In the genomic region with DNA sequence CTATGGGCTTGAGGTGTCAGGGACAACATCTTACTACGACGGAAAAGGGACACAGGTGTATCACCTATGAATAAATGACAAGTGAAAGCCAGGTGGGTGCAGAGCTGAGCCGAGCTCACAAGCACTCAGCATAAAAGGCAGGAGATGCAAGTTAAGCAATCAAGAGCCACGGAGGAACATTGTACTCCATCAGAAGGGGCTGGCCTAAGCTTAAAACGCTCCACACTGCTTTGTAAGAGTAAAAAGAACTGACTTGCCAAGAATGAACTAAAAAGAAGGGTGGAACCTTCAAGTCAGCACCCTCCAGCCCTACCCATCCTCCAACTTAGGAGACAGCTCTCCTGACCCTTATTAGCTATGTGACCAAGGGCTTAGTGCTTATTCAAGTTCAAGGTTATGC, we compare ENCODE assay signal across 7 mouse cellular contexts. TPM values are rescaled to one million over a fixed set of nuclear protein-coding genes. Genes with fewer than 3 reads are reported as not detected.
DNase-seq lines count a peak whose midpoint lies in the region; ATAC-seq and TF ChIP-seq lines count a peak whose summit lies in the region.

No protein-coding gene starts in this region.

- no peak for TF ChIP-seq CTCF in forebrain, postnatal 0 days (IDR thresholded peaks at IDR 0.05; ENCODE audit: low read depth)
- TF ChIP-seq CTCF in stomach, postnatal 0 days (IDR thresholded peaks at IDR 0.05; ENCODE audit: low read depth) = no peak

- H3K4me2 ChIP-seq in forebrain, postnatal 0 days (ENCODE audit: low read depth) = 0 out of 2 replicates have a peak overlapping the region, but pooled peaks have one; percentile 11
- peak overlapping the region; percentile 41 for H3K4me2 ChIP-seq in liver, embryonic 13.5 days
- peak overlapping the region; percentile 37 for H3K4me2 ChIP-seq in stomach, postnatal 0 days (replicated peaks; ENCODE audit: low read depth)

- ATAC-seq in megakaryocyte, adult 5-6 weeks (ENCODE audit: poor library complexity, severe bottlenecking) = no peak
- peak; percentile 10 for ATAC-seq in forebrain, postnatal 0 days
- ATAC-seq in liver, embryonic 13.5 days (ENCODE audit: low read depth) = no peak; the same call in none of the 2 replicates
- ATAC-seq in stomach, postnatal 0 days (ENCODE audit: low FRiP score, low TSS enrichment) = peak; percentile 18; the same call in 1 of the 2 replicates

- peak overlapping the region; percentile 31 for H3K4me3 ChIP-seq in megakaryocyte, embryonic 14.5 days (replicated peaks)
- no peak overlapping the region for H3K4me3 ChIP-seq in forebrain, postnatal 0 days (ENCODE audit: low read depth, low read length)
- no peak overlapping the region for H3K4me3 ChIP-seq in liver, embryonic 13.5 days (replicated peaks)
- no peak overlapping the region; the same call in 1 of the 2 replicates for H3K4me3 ChIP-seq in stomach, postnatal 0 days (ENCODE audit: low read depth, low read length)

- no peaks in the 10 kb centered on the region for H3K36me3 ChIP-seq in megakaryocyte, embryonic 14.5 days (replicated peaks; ENCODE audit: low read length)
- peaks cover 19% of the 10 kb centered on the region for H3K36me3 ChIP-seq in forebrain, postnatal 0 days (ENCODE audit: insufficient read depth)
- H3K36me3 ChIP-seq in liver, embryonic 13.5 days = peaks cover 16% of the 10 kb centered on the region; the same call in 1 of the 2 replicates
- no peaks in the 10 kb centered on the region; the same call in none of the 2 replicates for H3K36me3 ChIP-seq in stomach, postnatal 0 days (ENCODE audit: control insufficient read depth, insufficient read depth, low read length)

- H3K9ac ChIP-seq in forebrain, postnatal 0 days = no peak overlapping the region
- H3K9ac ChIP-seq in liver, embryonic 13.5 days = no peak overlapping the region
- peak overlapping the region; percentile 38 for H3K9ac ChIP-seq in stomach, postnatal 0 days (ENCODE audit: low read length)

- H3K9me3 ChIP-seq in megakaryocyte, embryonic 14.5 days = no peaks in the 10 kb centered on the region
- no peaks in the 10 kb centered on the region for H3K9me3 ChIP-seq in forebrain, postnatal 0 days (ENCODE audit: low read length)
- H3K9me3 ChIP-seq in liver, embryonic 13.5 days (replicated peaks) = no peaks in the 10 kb centered on the region
- H3K9me3 ChIP-seq in stomach, postnatal 0 days (ENCODE audit: control insufficient read depth, low read length) = no peaks in the 10 kb centered on the region

- peaks cover 52% of the 10 kb centered on the region for H3K4me1 ChIP-seq in megakaryocyte, embryonic 14.5 days
- peaks cover 34% of the 10 kb centered on the region for H3K4me1 ChIP-seq in forebrain, postnatal 0 days (ENCODE audit: insufficient read depth)
- peaks cover 87% of the 10 kb centered on the region for H3K4me1 ChIP-seq in liver, embryonic 13.5 days (replicated peaks)
- H3K4me1 ChIP-seq in stomach, postnatal 0 days (replicated peaks; ENCODE audit: control insufficient read depth, insufficient read depth) = peaks cover 40% of the 10 kb centered on the region

- no peak for TF ChIP-seq EP300 in stomach, postnatal 0 days (optimal IDR thresholded peaks at IDR 0.05)

- H3K27me3 ChIP-seq in megakaryocyte, embryonic 14.5 days (replicated peaks) = peaks cover 82% of the 10 kb centered on the region
- H3K27me3 ChIP-seq in forebrain, postnatal 0 days (ENCODE audit: insufficient read depth, low read length) = no peaks in the 10 kb centered on the region
- H3K27me3 ChIP-seq in liver, embryonic 13.5 days = no peaks in the 10 kb centered on the region
- no peaks in the 10 kb centered on the region for H3K27me3 ChIP-seq in stomach, postnatal 0 days (ENCODE audit: control insufficient read depth, insufficient read depth, low read length)

- H3K27ac ChIP-seq in forebrain, postnatal 0 days (ENCODE audit: low read depth, low read length) = peak overlapping the region; percentile 82
- H3K27ac ChIP-seq in liver, embryonic 13.5 days = peak overlapping the region; percentile 79
- H3K27ac ChIP-seq in stomach, postnatal 0 days (replicated peaks) = peak overlapping the region; percentile 85

- no peak for DNase-seq in forebrain, postnatal 0 days
- no peak for DNase-seq in liver, embryonic 13.5 days
- DNase-seq in stomach, postnatal 0 days (ENCODE audit: low spot score) = no peak
- no peak for DNase-seq in layer of hippocampus, postnatal 25 days (ENCODE audit: extremely low spot score in 1 of 2, low spot score in 1 of 2)
- DNase-seq in urinary bladder, postnatal 36 days (ENCODE audit: low spot score in 2 of 2) = no peak

- 37% methylated on average over 5 of the region's 5 CpGs for WGBS in forebrain, postnatal 0 days
- WGBS in liver, embryonic 13.5 days (ENCODE audit: insufficient replicate concordance) = 41% methylated on average over 5 of the region's 5 CpGs
- WGBS in stomach, postnatal 0 days = 32% methylated on average over 5 of the region's 5 CpGs

RNA-seq across cellular contexts. Expression of a gene that starts 10.7 kb away (rescaled TPM):
- 0.90 and 18.9 TPM in 2 replicates for polyA plus RNA-seq in megakaryocyte, embryonic 14.5 days (2012; ENCODE audit: insufficient read depth, low replicate concordance)
- 112 and 126 TPM in 2 replicates for total RNA-seq in megakaryocyte, adult 5-6 weeks (2015)
- 230 and 245 TPM in 2 replicates for total RNA-seq in megakaryocyte, adult 5-6 weeks (2017)
- total RNA-seq in forebrain, postnatal 0 days (2014; rRNA removed) = 52.3 and 57.2 TPM in 2 replicates
- 40.5 and 50.2 TPM in 2 replicates for polyA plus RNA-seq in forebrain, postnatal 0 days (2015; fragmentation: Nextera tagmentation; extraction: Ambion mirVana)
- polyA plus RNA-seq in liver, embryonic 13.5 days (2015; fragmentation: Nextera tagmentation; extraction: Ambion mirVana) = 45.3 and 50.2 TPM in 2 replicates
- polyA plus RNA-seq in stomach, postnatal 0 days (2015; fragmentation: Nextera tagmentation; extraction: Ambion mirVana) = 140 and 141 TPM in 2 replicates
- 10 to 100 TPM; 95.7 to 97.1 TPM for total RNA-seq in layer of hippocampus, postnatal 25 days (2021)

RNA-seq across cellular contexts. Expression of a gene that starts 55.4 kb away (rescaled TPM):
- polyA plus RNA-seq in megakaryocyte, embryonic 14.5 days (2012; ENCODE audit: insufficient read depth, low replicate concordance) = 0.73 TPM in 1 of 2 replicates, not detected in the other
- total RNA-seq in megakaryocyte, adult 5-6 weeks (2015) = 35.5 and 36.2 TPM in 2 replicates
- 32.6 and 35.6 TPM in 2 replicates for total RNA-seq in megakaryocyte, adult 5-6 weeks (2017)
- total RNA-seq in forebrain, postnatal 0 days (2014; rRNA removed) = 0.48 and 0.62 TPM in 2 replicates
- polyA plus RNA-seq in forebrain, postnatal 0 days (2015; fragmentation: Nextera tagmentation; extraction: Ambion mirVana) = 0.18 and 0.29 TPM in 2 replicates
- 0.96 and 1.1 TPM in 2 replicates for polyA plus RNA-seq in liver, embryonic 13.5 days (2015; fragmentation: Nextera tagmentation; extraction: Ambion mirVana)
- 5.1 and 5.4 TPM in 2 replicates for polyA plus RNA-seq in stomach, postnatal 0 days (2015; fragmentation: Nextera tagmentation; extraction: Ambion mirVana)
- total RNA-seq in layer of hippocampus, postnatal 25 days (2021) = under 1 TPM; 0.37 to 0.52 TPM

RNA-seq across cellular contexts. Expression of a gene that starts 59.8 kb away (rescaled TPM):
- 69.0 and 80.2 TPM in 2 replicates for polyA plus RNA-seq in megakaryocyte, embryonic 14.5 days (2012; ENCODE audit: insufficient read depth, low replicate concordance)
- total RNA-seq in megakaryocyte, adult 5-6 weeks (2015) = 28.3 and 32.6 TPM in 2 replicates
- 26.7 and 47.2 TPM in 2 replicates for total RNA-seq in megakaryocyte, adult 5-6 weeks (2017)
- 9.8 and 14.9 TPM in 2 replicates for total RNA-seq in forebrain, postnatal 0 days (2014; rRNA removed)
- 13.0 and 16.6 TPM in 2 replicates for polyA plus RNA-seq in forebrain, postnatal 0 days (2015; fragmentation: Nextera tagmentation; extraction: Ambion mirVana)
- 5.1 and 5.8 TPM in 2 replicates for polyA plus RNA-seq in liver, embryonic 13.5 days (2015; fragmentation: Nextera tagmentation; extraction: Ambion mirVana)
- polyA plus RNA-seq in stomach, postnatal 0 days (2015; fragmentation: Nextera tagmentation; extraction: Ambion mirVana) = 14.7 and 15.5 TPM in 2 replicates
- total RNA-seq in layer of hippocampus, postnatal 25 days (2021) = 10 to 100 TPM; 33.1 to 38.0 TPM

Comparison
In these comparisons a context has a peak if more than half of its experiments do, and no peak if none do; other contexts are left out.
1. ATAC-seq: peak in forebrain, postnatal 0 days (single experiment) and stomach, postnatal 0 days (single experiment); none in megakaryocyte, adult 5-6 weeks (single experiment) and liver, embryonic 13.5 days (single experiment).
2. Peak in every context shown above with its lines, with median percentiles within 50 percentile points of each other: H3K27ac ChIP-seq and H3K4me2 ChIP-seq.